Mouse (Mus musculus): Measurements from ENCODE around the gene Retreg3. TPM values are rescaled to one million over a fixed set of nuclear protein-coding genes. Genes with fewer than 3 reads are reported as not detected.

Gene Retreg3
- polyA plus RNA-seq (2017; shearing (Covaris generic)) = 95.9 TPM

GRCm38 (mm10) chr11:101119761-101120544 is at the start of gene Retreg3, which contains the start of gene Tubg1:
TSS of gene Retreg3 (minus strand) at chr11:101119893.
TSS of gene Tubg1 (plus strand) at chr11:101119938.

GRCm38 (mm10) chr11:101155728-101156371 is 36.2 kb upstream of the Retreg3 start, which contains the start of gene Tubg2:
TSS of gene Tubg2 (plus strand) at chr11:101155907.

GRCm38 (mm10) chr11:101095314-101096024 is 24.2 kb downstream of the Retreg3 start, which contains the start of gene Psmc3ip:
TSS of gene Psmc3ip (minus strand) at chr11:101095436.

GRCm38 (mm10) chr11:101086756-101087681 is 32.7 kb downstream of the Retreg3 start, which contains the start of gene Mlx:
TSS of gene Mlx (plus strand) at chr11:101087277.

GRCm38 (mm10) chr11:101082208-101083082 is 37.2 kb downstream of the Retreg3 start, which contains the start of gene Coasy:
TSS of gene Coasy (plus strand) at chr11:101082565.

GRCm38 (mm10) chr11:101078121-101078520 is 41.6 kb downstream of the Retreg3 start, which contains the start of gene Hsd17b1:
TSS of gene Hsd17b1 (plus strand) at chr11:101078411.

GRCm38 (mm10) chr11:101069391-101070188 is 50.1 kb downstream of the Retreg3 start, which contains the start of gene Naglu:
TSS of gene Naglu (plus strand) at chr11:101070012.

Other genes with a start within 250 kb of the Retreg3 start
- gene Stat3, start 180.4 kb downstream of the Retreg3 start, polyA plus RNA-seq (2017; shearing (Covaris generic)) = 361 TPM
- not detected for gene Cavin1, start 149.0 kb downstream of the Retreg3 start, polyA plus RNA-seq (2017; shearing (Covaris generic))
- 0.91 TPM for gene Atp6v0a1, start 110.4 kb downstream of the Retreg3 start, polyA plus RNA-seq (2017; shearing (Covaris generic))
- gene Naglu, start 49.9 kb downstream of the Retreg3 start, polyA plus RNA-seq (2017; shearing (Covaris generic)) = 11.6 TPM
- 0.44 TPM for gene Hsd17b1, start 41.5 kb downstream of the Retreg3 start, polyA plus RNA-seq (2017; shearing (Covaris generic))
- gene Coasy, start 37.3 kb downstream of the Retreg3 start, polyA plus RNA-seq (2017; shearing (Covaris generic)) = 10.0 TPM
- 49.7 TPM for gene Mlx, start 32.6 kb downstream of the Retreg3 start, polyA plus RNA-seq (2017; shearing (Covaris generic))
- gene Psmc3ip, start 24.5 kb downstream of the Retreg3 start, polyA plus RNA-seq (2017; shearing (Covaris generic)) = 4.0 TPM
- 14.9 TPM for gene Tubg1, start within 50 bp of the Retreg3 start, polyA plus RNA-seq (2017; shearing (Covaris generic))
- 0.37 TPM for gene Tubg2, start 36.0 kb upstream of the Retreg3 start, polyA plus RNA-seq (2017; shearing (Covaris generic))
- not detected for gene Cntnap1, start 50.6 kb upstream of the Retreg3 start, polyA plus RNA-seq (2017; shearing (Covaris generic))
- not detected for gene Plekhh3, start 51.5 kb upstream of the Retreg3 start, polyA plus RNA-seq (2017; shearing (Covaris generic))
- gene Ccr10, start 55.5 kb upstream of the Retreg3 start, polyA plus RNA-seq (2017; shearing (Covaris generic)) = not detected
- gene Ezh1, start 106.6 kb upstream of the Retreg3 start, polyA plus RNA-seq (2017; shearing (Covaris generic)) = 83.6 TPM
- not detected for gene Ramp2, start 126.1 kb upstream of the Retreg3 start, polyA plus RNA-seq (2017; shearing (Covaris generic))
- 83.2 TPM for gene Vps25, start 133.8 kb upstream of the Retreg3 start, polyA plus RNA-seq (2017; shearing (Covaris generic))
- 5.3 TPM for gene Wnk4, start 140.7 kb upstream of the Retreg3 start, polyA plus RNA-seq (2017; shearing (Covaris generic))
- gene Cntd1, start 159.1 kb upstream of the Retreg3 start, polyA plus RNA-seq (2017; shearing (Covaris generic)) = 0.36 TPM
- 51.8 TPM for gene Coa3, start 159.2 kb upstream of the Retreg3 start, polyA plus RNA-seq (2017; shearing (Covaris generic))
- 208 TPM for gene Becn1, start 182.4 kb upstream of the Retreg3 start, polyA plus RNA-seq (2017; shearing (Covaris generic))
- 178 TPM for gene Psme3, start 196.3 kb upstream of the Retreg3 start, polyA plus RNA-seq (2017; shearing (Covaris generic))
- gene Aoc2, start 205.2 kb upstream of the Retreg3 start, polyA plus RNA-seq (2017; shearing (Covaris generic)) = 4.7 TPM
- gene Aoc3, start 210.7 kb upstream of the Retreg3 start, polyA plus RNA-seq (2017; shearing (Covaris generic)) = not detected
- not detected for gene G6pc, start 247.7 kb upstream of the Retreg3 start, polyA plus RNA-seq (2017; shearing (Covaris generic))

All from naive thymus-derived CD4-positive, alpha-beta T cell, adult 5 months (primary cell).